Mouse (Mus musculus) intestine, postnatal 0 days (tissue): ENCODE data around the gene Slc12a8. TPM values are rescaled to one million over a fixed set of nuclear protein-coding genes. Genes with fewer than 3 reads are reported as not detected.
A peak's percentile ranks its signal among the peaks of the same experiment; 100 is the strongest.

Experiments used
- ATAC-seq: fragments of 200-750 bp; cut with Nextera tagmentation; 2 replicates; pipeline ENCODE4 v1.8.0; 2017; ENCODE audit warnings: mild to moderate bottlenecking, moderate TSS enrichment, moderate library complexity
- H3K27ac ChIP-seq: fragments of 300-500 bp; sonication (generic); 2 replicates; pipeline ENCODE4 v1.5.1; 2014; ENCODE audit warnings: mild to moderate bottlenecking, low read depth, low read length, moderate library complexity
- H3K27me3 ChIP-seq: fragments of 300-500 bp; sonication (generic); replicated peaks from 2 replicates; pipeline ENCODE4 v1.6.1; 2014; ENCODE audit warnings: low read length, mixed read lengths; ENCODE audit not compliant: control insufficient read depth, insufficient read depth
- H3K36me3 ChIP-seq: fragments of 300-500 bp; sonication (generic); 2 replicates; pipeline ENCODE4 v1.6.1; 2014; ENCODE audit warnings: mild to moderate bottlenecking, moderate library complexity; ENCODE audit not compliant: control insufficient read depth, insufficient read depth
- H3K4me1 ChIP-seq: fragments of 300-500 bp; sonication (generic); replicated peaks from 2 replicates; pipeline ENCODE4 v1.6.1; 2014; ENCODE audit warnings: antibody characterized with exemption, low read length, mixed read lengths; ENCODE audit not compliant: control insufficient read depth, insufficient read depth
- H3K4me2 ChIP-seq: fragments of 300-500 bp; sonication (generic); replicated peaks from 2 replicates; pipeline ENCODE4 v1.6.1; 2014; ENCODE audit warnings: low read depth, mild to moderate bottlenecking, moderate library complexity
- H3K4me3 ChIP-seq: fragments of 300-500 bp; sonication (generic); 2 replicates; pipeline ENCODE4 v1.5.1; 2014; ENCODE audit warnings: low read depth, low read length
- H3K9ac ChIP-seq: fragments of 300-500 bp; sonication (generic); 2 replicates; pipeline ENCODE4 v1.6.1; 2014; ENCODE audit warnings: mild to moderate bottlenecking, low read depth, low read length
- H3K9me3 ChIP-seq: fragments of 300-500 bp; sonication (generic); 2 replicates; pipeline ENCODE4 v1.6.1; 2016; ENCODE audit warnings: mixed run types; ENCODE audit not compliant: control insufficient read depth
- CTCF ChIP-seq: sonication (generic); IDR thresholded peaks from 2 replicates; pipeline ENCODE4 v1.5.1; 2016; ENCODE audit warnings: low read depth, mild to moderate bottlenecking, control low read depth, antibody characterized with exemption, moderate library complexity
- WGBS: fragments of 180-500 bp; shearing (Covaris S2); extraction: QIAGEN DNeasy Blood & Tissue Kit; methylation state at CpG from one replicate; pipeline ENCODE4 v1.1.7; 2014; 5-methylcytosine and 5-hydroxymethylcytosine counted together
- polyA plus RNA-seq: library from polyadenylated mRNA; unstranded; fragments of >200 nt; fragmentation: Nextera tagmentation; extraction: Ambion mirVana; gene quantifications from 2 replicates; pipeline ENCODE4 v1.2.1, GENCODE M21; 2015

Slc12a8 gene
- polyA plus RNA-seq, 1 experiment from 2014 or later, result 4.9 TPM

DNA sequence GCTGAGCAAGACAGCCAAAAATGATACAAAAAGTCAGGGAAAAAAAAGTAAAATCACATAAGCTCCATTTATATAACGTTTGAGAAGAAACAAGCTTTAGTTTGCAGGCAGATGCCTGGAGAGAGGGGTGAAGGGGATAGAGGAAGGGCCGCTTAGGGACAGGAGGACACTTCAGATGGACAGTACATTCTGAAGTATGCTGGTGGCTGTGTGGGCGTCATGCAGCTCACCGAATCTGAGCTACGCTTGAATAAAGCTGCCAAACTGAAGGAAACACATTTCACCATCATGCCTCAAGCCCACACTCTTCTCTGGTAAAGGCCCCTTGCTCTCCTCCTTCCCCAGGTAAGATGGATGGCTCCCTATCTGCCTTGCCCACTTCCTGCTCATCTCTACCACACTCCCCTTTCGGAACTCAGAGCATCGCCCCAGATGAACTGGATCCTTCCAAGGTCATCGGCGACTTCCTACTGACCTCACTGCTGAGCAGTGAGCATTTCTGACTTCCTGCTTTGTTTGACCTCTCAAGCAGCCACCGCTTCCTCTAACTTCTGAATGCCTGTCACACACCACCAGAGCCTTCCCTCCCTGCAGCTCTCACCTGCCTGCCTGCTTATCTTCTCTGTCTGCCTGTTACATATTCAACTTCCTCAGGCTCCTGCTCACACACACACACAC is 74.4 kb downstream of the Slc12a8 start:
- no peak overlapping the region for H3K4me2 ChIP-seq
- H3K9ac ChIP-seq, result no peak overlapping the region
- H3K4me3 ChIP-seq, result no peak overlapping the region
- no peak for TF ChIP-seq CTCF
- WGBS, result 72% methylated on average over 10 of the region's 10 CpGs
- no peaks in the 10 kb centered on the region for H3K27me3 ChIP-seq
- no peaks in the 10 kb centered on the region for H3K9me3 ChIP-seq
- H3K27ac ChIP-seq, result peak overlapping the region; percentile 28
- no peaks in the 10 kb centered on the region for H3K36me3 ChIP-seq
- ATAC-seq, result no peak
- H3K4me1 ChIP-seq, result peaks cover 8% of the 10 kb centered on the region; the same call in 1 of the 2 replicates

DNA sequence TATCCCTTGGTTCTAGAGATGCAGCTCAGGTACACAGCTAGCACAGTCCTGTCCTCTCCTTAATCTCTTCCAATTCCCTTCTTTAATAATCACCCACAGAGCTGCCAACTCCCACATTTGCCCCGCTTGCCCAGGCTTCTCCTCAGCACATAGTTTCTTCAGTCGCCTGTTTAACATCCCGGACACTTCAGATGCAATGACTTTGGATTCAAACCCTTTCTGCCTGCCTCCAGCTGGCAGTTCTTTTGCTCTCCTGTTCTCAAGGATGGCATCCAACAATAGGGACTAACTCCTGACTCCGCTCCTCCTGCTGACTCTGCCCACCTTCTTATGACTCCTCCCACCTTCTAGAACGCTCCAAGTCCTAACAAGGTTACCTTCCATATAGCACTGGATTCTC is 75.2 kb downstream of the Slc12a8 start:
- Histone ChIP-seq H3K27ac (no peak overlapping the region), H3K36me3 (no peaks in the 10 kb centered on the region), H3K4me3 (no peak overlapping the region), H3K9me3 (no peaks in the 10 kb centered on the region), H3K9ac (no peak overlapping the region), H3K4me2 (no peak overlapping the region), H3K4me1 (peaks cover 8% of the 10 kb centered on the region; the same call in 1 of the 2 replicates), H3K27me3 (no peaks in the 10 kb centered on the region)
- ATAC-seq, result no peak
- 92% methylated on average over 5 of the region's 5 CpGs for WGBS
- TF ChIP-seq CTCF, result no peak

DNA sequence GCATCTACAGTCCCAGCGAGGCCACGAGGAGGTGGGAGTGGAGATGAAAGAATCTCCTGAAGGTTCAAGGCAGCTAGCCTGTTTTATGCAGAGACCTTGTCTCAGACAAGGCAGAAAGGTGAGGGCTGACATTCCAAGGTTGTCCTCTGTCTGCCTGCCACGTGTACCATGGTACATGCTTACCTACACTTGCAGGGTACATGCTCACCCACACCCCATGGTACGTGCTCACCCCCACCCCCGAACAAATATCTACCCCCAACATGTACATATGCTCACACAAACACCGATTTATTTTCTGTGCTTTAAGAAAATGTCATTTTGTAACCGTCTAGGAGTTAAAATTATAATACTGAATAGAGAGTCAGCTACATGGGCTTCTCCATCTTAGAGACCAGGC is 76.3 kb downstream of the Slc12a8 start:
- ATAC-seq, result no peak

DNA sequence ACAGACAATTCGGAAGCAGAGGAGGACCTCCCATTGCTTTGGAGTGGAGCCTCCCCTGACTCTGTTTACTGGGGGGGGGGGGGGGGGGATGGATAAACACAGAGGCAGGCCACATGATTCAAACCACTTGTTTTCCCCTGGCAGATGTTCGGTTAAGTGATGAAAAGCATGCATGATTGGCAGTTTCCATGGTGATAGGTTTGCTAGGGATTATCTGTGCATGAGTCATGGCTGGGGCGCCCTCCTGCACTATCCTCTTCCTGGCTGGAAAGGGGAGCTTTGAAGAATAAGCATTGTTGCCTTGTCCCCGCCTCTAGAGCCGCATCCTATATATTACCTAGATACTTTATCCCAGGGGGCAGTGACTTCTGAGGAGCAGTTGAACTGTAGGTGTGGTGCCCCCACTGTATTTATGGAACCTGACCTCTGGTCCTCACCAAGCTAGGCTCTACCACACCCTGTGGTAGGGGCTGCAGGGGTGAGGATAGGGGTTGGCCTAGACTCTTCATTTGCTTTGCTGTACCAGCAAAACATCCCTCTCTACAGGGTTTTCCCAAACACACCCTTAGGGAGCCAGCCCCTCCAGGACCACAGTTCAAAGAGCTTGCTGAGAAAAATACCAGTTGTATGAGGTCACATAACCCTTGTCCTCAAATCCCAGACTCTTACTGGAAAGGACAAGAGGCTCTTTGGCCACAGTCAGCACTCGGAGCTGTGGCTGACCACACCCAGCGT is 77.1 kb downstream of the Slc12a8 start:
- Histone ChIP-seq H3K9me3 (no peaks in the 10 kb centered on the region), H3K27me3 (no peaks in the 10 kb centered on the region), H3K4me1 (peaks cover 8% of the 10 kb centered on the region; the same call in 1 of the 2 replicates), H3K4me3 (no peak overlapping the region), H3K36me3 (no peaks in the 10 kb centered on the region), H3K9ac (no peak overlapping the region), H3K4me2 (no peak overlapping the region), H3K27ac (peak overlapping the region; percentile 94)
- ATAC-seq, result peak; percentile 76
- 29% methylated on average over 7 of the region's 7 CpGs for WGBS
- TF ChIP-seq CTCF, result 0 out of 2 replicates have a peak, but pooled peaks have one; percentile 7

More for the DNA sequence above, 76.3 kb downstream of the Slc12a8 start:
- Histone ChIP-seq H3K9ac (no peak overlapping the region), H3K4me3 (no peak overlapping the region), H3K36me3 (no peaks in the 10 kb centered on the region), H3K27me3 (no peaks in the 10 kb centered on the region), H3K27ac (0 out of 2 replicates have a peak overlapping the region, but pooled peaks have one; percentile 94), H3K4me1 (peaks cover 8% of the 10 kb centered on the region; the same call in 1 of the 2 replicates), H3K4me2 (no peak overlapping the region), H3K9me3 (no peaks in the 10 kb centered on the region)
- TF ChIP-seq CTCF, result no peak
- 83% methylated on average over 7 of the region's 7 CpGs for WGBS

DNA sequence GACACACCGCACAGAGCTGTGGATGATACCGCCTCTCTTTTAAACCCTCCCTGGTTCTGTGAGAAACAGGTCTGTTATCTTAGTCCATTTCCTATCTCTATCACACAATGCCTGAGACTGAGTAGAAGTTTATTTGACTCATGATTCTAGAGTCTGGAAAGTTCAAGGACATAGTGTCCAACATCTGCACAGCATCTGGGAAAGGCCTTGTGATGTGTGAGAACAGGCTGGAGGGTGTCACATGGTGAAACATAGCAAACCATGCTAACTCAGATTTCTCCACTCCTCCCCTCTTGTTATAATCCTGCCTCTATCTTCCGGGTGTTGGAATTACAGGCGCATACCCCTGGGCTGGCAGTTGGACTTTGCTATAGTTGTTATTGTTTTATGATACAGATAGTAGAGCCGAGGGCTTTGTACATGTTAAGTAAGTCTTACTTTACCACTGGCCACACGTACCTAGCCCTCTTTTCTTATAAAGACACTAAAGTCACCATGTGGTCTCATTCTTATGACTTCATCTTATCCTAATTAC is 78.2 kb downstream of the Slc12a8 start:
- Histone ChIP-seq H3K4me1 (peaks cover 8% of the 10 kb centered on the region; the same call in 1 of the 2 replicates), H3K9ac (no peak overlapping the region), H3K27ac (peak overlapping the region; percentile 94), H3K36me3 (no peaks in the 10 kb centered on the region), H3K9me3 (no peaks in the 10 kb centered on the region), H3K27me3 (no peaks in the 10 kb centered on the region), H3K4me2 (no peak overlapping the region), H3K4me3 (no peak overlapping the region)
- WGBS, result 52% methylated on average over 6 of the region's 6 CpGs
- ATAC-seq, result peak; percentile 91
- TF ChIP-seq CTCF, result peak; percentile 61

DNA sequence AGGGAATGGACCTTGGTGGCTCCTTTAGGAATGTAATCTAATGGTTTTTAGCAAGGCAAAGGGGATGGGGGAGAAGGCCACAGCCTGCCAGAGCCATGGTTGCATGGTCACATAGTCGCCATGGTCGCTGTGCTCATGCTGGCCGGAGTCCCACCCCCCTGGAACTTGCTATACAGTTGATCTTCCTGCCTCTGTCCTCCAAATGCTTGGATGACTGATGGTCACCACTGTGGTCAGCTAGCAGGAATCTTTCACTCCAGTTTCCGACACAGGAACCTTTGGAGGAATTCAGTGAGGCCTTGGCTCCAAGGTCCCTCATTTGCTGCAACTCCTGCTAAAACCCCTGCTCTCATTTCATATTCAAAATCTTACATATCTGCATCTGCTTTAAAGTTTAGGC is 79.1 kb downstream of the Slc12a8 start:
- WGBS, result 79% methylated on average over 4 of the region's 4 CpGs
- peak overlapping the region; percentile 57; the same call in 1 of the 2 replicates for H3K27ac ChIP-seq

More for the DNA sequence above, 79.1 kb downstream of the Slc12a8 start:
- Histone ChIP-seq H3K9ac (no peak overlapping the region), H3K27me3 (no peaks in the 10 kb centered on the region), H3K36me3 (no peaks in the 10 kb centered on the region), H3K4me2 (no peak overlapping the region), H3K4me3 (no peak overlapping the region), H3K9me3 (no peaks in the 10 kb centered on the region), H3K4me1 (peaks cover 8% of the 10 kb centered on the region; the same call in 1 of the 2 replicates)
- no peak for TF ChIP-seq CTCF
- no peak for ATAC-seq
